Mouse (Mus musculus) erythroblast, embryonic 14.5 days (primary cell): ENCODE data around the gene Prdm16.

ENCODE experiments used
- GATA1 ChIP-seq: IDR thresholded peaks from 2 replicates; pipeline ENCODE4 v1.6.1; 2012; ENCODE audit warnings: low read length, inconsistent platforms, mixed read lengths
- TAL1 ChIP-seq: IDR thresholded peaks from 3 replicates; pipeline ENCODE4 v1.6.1; 2012; ENCODE audit warnings: low read length, inconsistent platforms, mixed read lengths

DNA sequence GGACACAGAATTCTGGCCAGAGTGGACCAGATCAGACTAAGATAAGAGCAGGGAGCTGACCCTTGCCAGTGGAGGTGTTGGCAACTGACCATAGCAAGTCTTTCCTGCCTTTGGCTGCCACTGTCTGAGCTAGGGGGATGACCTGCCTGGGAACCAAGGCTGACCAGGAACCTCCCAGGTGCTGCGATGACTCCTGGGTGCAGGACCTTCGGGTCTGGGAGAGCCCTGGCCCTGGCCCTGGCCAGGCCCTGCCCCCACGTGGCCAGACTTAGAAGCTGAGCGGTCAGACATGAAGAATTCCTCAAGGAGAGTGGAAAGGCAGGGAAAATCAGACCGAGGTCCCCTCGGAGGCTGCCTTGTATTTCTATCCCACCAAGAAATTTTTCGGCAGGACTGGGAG is 2.5 kb upstream of the Prdm16 start:
- no peak for TF ChIP-seq GATA1
- no peak for TF ChIP-seq TAL1
